Mouse (Mus musculus): ENCODE results near the gene Slc9a3r1.

- TF ChIP-seq CTCF (IDR thresholded peaks at IDR 0.05; ENCODE audit: extremely low read depth, insufficient read depth, insufficient read length, insufficient replicate concordance) (peak; percentile 51; the same call in 1 of the 2 replicates), POLR2A (IDR thresholded peaks at IDR 0.05; ENCODE audit: low read depth, low read length) (no peak)
Observed at GRCm38 (mm10) chr11:115224889-115225288, 61.7 kb downstream of the Slc9a3r1 start.

All from spleen, adult 2 months (tissue).